Mouse (Mus musculus) C2C12 (cell line): ENCODE measurements at regions not wholly inside any gene's neighbourhood (a gene's known extent, or its start where the extent isn't known, plus 50 kb on each side); places are given as distances from the start of the nearest gene placed in this dataset.

Experiments
- CEBPB ChIP-seq: IDR thresholded peaks from one replicate; pipeline ENCODE4 v1.6.1; 2011; ENCODE audit warnings: low read depth, mild to moderate bottlenecking, control low read depth, moderate library complexity
- CTCF ChIP-seq: IDR thresholded peaks from one replicate; pipeline ENCODE4 v1.5.1; 2011; ENCODE audit not compliant: control insufficient read depth, insufficient read depth, insufficient read length
- MYOD1 ChIP-seq: IDR thresholded peaks from one replicate; pipeline ENCODE4 v1.6.1; 2011; ENCODE audit warnings: low read depth; ENCODE audit not compliant: control insufficient read depth, insufficient read length
- USF1 ChIP-seq: IDR thresholded peaks from one replicate; pipeline ENCODE4 v1.6.1; 2011; ENCODE audit warnings: low read depth, mild to moderate bottlenecking, control low read depth, moderate library complexity

GRCm38 (mm10) chr14:64534194-64534593 lies 430.1 kb downstream of the Prss52 start:
- TF ChIP-seq CTCF (no peak), USF1 (no peak), MYOD1 (no peak), CEBPB (no peak)
